Mouse (Mus musculus) liver, postnatal 0 days (tissue): ENCODE results near the gene Mlf2. TPM values are rescaled to one million over a fixed set of nuclear protein-coding genes. Genes with fewer than 3 reads are reported as not detected.

Experiments
- ATAC-seq: fragments of 200-750 bp; cut with Nextera tagmentation; 2 replicates; pipeline ENCODE4 v1.8.0; 2017; ENCODE audit warnings: mild to moderate bottlenecking, moderate library complexity
- DNase-seq: peaks from one replicate; pipeline ENCODE4 v3.0.0-alpha.2; 2016
- H3K27ac ChIP-seq: fragments of 300-500 bp; sonication (generic); 2 replicates; pipeline ENCODE4 v1.5.1; 2014; ENCODE audit warnings: antibody characterized with exemption, moderate library complexity, mild to moderate bottlenecking, low read depth
- H3K27me3 ChIP-seq: fragments of 300-500 bp; sonication (generic); 2 replicates; pipeline ENCODE4 v1.6.1; 2014; ENCODE audit warnings: low read length, control low read depth, mixed read lengths; ENCODE audit not compliant: insufficient read depth
- H3K36me3 ChIP-seq: fragments of 300-500 bp; sonication (generic); replicated peaks from 2 replicates; pipeline ENCODE4 v1.6.1; 2014; ENCODE audit warnings: mild to moderate bottlenecking, control low read depth, low read length, moderate library complexity, mixed read lengths; ENCODE audit not compliant: insufficient read depth
- H3K4me1 ChIP-seq: fragments of 300-500 bp; sonication (generic); 2 replicates; pipeline ENCODE4 v1.6.1; 2014; ENCODE audit warnings: antibody characterized with exemption, mild to moderate bottlenecking, control low read depth; ENCODE audit not compliant: insufficient read depth
- H3K4me2 ChIP-seq: fragments of 300-500 bp; sonication (generic); 2 replicates; pipeline ENCODE4 v1.6.1; 2014; ENCODE audit warnings: low read depth, mild to moderate bottlenecking, low read length, moderate library complexity, mixed read lengths
- H3K4me3 ChIP-seq: fragments of 300-500 bp; sonication (generic); 2 replicates; pipeline ENCODE4 v1.5.1; 2014; ENCODE audit warnings: low read depth, low read length
- H3K9ac ChIP-seq: fragments of 300-500 bp; sonication (generic); replicated peaks from 2 replicates; pipeline ENCODE4 v1.6.1; 2014; ENCODE audit warnings: mild to moderate bottlenecking, moderate library complexity
- H3K9me3 ChIP-seq: fragments of 300-500 bp; sonication (generic); 2 replicates; pipeline ENCODE4 v1.6.1; 2016; ENCODE audit warnings: mild to moderate bottlenecking, control low read depth, low read length, mixed read lengths
- CTCF ChIP-seq: sonication (generic); IDR thresholded peaks from 2 replicates; pipeline ENCODE4 v1.5.1; 2016; ENCODE audit warnings: antibody characterized with exemption, low read depth
- EP300 ChIP-seq: IDR thresholded peaks from 2 replicates; pipeline ENCODE4 v1.6.1; 2016; ENCODE audit warnings: antibody characterized with exemption, low read depth, mild to moderate bottlenecking
- WGBS: fragments of 180-500 bp; shearing (Covaris S2); extraction: QIAGEN DNeasy Blood & Tissue Kit; methylation state at CpG from one replicate; pipeline ENCODE4 v1.1.7; 2014; ENCODE audit not compliant: insufficient replicate concordance; 5-methylcytosine and 5-hydroxymethylcytosine counted together
- polyA plus RNA-seq: library from polyadenylated mRNA; unstranded; fragments of >200 nt; fragmentation: Nextera tagmentation; extraction: Ambion mirVana; gene quantifications from 2 replicates; pipeline ENCODE4 v1.2.1, GENCODE M21; 2015

Mlf2 gene
- polyA plus RNA-seq = 119 and 136 TPM in 2 replicates

DNA sequence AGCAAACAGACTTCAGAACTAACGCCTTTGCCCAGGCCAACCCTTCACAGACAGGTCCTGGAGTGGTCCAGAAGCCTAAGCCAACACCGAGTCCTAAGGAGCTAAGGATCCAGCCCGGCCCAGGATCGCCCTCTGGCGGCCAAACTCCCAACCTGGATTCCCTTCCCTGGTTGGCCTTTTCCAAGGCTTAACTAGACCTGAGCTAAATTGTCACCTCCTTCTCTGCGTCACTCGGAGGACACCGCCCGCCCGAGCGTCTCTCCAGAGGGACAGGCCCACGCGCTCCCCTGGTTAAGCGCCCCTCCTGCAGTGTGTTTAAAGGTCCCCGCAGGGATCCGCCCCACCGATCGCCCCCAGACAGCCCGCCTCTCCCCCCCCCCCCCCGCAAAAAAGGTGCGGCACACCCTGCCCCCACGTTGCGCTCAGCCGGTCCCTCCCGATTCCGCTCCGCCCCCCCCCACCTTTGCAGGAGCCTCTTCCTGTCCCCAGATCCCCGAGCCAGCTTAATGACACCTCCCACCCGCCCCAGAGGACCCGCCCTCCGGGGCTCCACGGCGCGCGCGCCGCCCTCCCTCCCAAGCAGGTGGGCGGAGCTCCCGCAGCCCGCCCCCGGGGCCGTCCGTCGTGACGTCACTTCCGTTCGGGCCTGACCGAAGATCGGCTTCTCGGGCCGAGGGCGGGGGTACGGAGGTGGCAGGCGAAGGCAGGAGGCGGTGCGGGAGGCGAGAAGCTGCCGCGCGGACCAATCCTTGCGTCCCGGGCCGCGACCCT is at the start of gene Mlf2:
Gene Mlf2, plus strand, starts transcription at position 633 of the 771 bp plus-strand sequence.
- ATAC-seq (peak; percentile 87), DNase-seq (peak; percentile 99)
- Histone ChIP-seq H3K27me3 (no peaks in the 10 kb centered on the region), H3K9me3 (no peaks in the 10 kb centered on the region), H3K27ac (peak within 1 kb of the TSS; percentile 95), H3K9ac (peak within 1 kb of the TSS; percentile 92), H3K36me3 (peaks cover 25% of the 10 kb centered on the region), H3K4me1 (peaks cover 22% of the 10 kb centered on the region), H3K4me2 (peak within 1 kb of the TSS; percentile 86), H3K4me3 (peak within 1 kb of the TSS; percentile 96)
- peak; percentile 99 for TF ChIP-seq CTCF
- peak; percentile 57; the same call in 1 of the 2 replicates for TF ChIP-seq EP300
- 1% methylated on average over 57 of the region's 64 CpGs for WGBS

DNA sequence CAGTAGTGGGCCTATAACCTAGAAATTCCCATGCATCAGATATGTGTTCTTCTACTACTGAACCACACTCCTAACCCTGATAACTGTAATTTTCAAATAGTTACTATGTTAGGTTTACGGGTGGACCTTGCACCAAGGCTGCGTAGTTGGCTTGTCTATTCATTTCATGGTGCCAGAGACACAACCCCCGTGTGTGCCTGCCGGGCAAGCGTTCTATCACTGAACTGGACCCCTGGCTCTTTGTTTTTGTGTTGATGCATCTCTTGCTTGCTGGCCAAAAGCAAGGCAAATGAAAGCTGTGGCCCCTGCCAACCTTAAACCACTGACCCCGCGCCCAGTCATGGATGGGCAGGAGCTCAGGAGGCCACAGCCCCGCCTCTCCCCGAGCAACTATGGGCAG is 49.4 kb upstream of the Mlf2 start:
- Histone ChIP-seq H3K4me2 (no peak overlapping the region), H3K9ac (no peak overlapping the region), H3K36me3 (no peaks in the 10 kb centered on the region), H3K27me3 (no peaks in the 10 kb centered on the region), H3K4me3 (no peak overlapping the region), H3K27ac (no peak overlapping the region), H3K4me1 (no peaks in the 10 kb centered on the region), H3K9me3 (no peaks in the 10 kb centered on the region)
- ATAC-seq = no peak
- WGBS = 84% methylated on average over 9 of the region's 9 CpGs
- TF ChIP-seq CTCF (no peak), EP300 (no peak)
- no peak for DNase-seq

DNA sequence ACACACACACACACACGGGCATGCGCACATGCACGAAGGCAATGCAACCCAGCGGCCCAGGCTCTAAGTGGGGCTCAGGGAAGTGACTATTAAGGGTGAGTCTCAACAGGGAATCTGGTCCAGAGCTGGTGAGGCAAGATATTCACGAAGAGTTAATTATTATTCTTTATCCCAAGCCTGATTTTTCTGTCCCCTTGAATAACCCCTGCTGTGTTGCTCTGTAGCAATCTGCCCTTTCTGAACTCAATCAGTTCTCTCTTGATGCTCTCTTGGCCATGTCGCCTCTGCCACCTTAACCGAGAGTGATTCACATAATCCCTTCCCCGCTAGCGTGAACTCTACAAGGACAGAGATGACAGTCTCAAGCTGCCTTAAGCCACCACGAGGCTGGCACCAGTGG is 47.8 kb upstream of the Mlf2 start:
- no peak overlapping the region for H3K9ac ChIP-seq
- no peaks in the 10 kb centered on the region for H3K9me3 ChIP-seq
- no peak for ATAC-seq
- H3K36me3 ChIP-seq = no peaks in the 10 kb centered on the region
- no peaks in the 10 kb centered on the region for H3K27me3 ChIP-seq
- no peak overlapping the region for H3K27ac ChIP-seq
- TF ChIP-seq EP300 (no peak), CTCF (no peak)
- no peaks in the 10 kb centered on the region for H3K4me1 ChIP-seq
- H3K4me2 ChIP-seq = no peak overlapping the region
- no peak for DNase-seq
- WGBS = 78% methylated on average over 10 of the region's 10 CpGs
- no peak overlapping the region for H3K4me3 ChIP-seq

DNA sequence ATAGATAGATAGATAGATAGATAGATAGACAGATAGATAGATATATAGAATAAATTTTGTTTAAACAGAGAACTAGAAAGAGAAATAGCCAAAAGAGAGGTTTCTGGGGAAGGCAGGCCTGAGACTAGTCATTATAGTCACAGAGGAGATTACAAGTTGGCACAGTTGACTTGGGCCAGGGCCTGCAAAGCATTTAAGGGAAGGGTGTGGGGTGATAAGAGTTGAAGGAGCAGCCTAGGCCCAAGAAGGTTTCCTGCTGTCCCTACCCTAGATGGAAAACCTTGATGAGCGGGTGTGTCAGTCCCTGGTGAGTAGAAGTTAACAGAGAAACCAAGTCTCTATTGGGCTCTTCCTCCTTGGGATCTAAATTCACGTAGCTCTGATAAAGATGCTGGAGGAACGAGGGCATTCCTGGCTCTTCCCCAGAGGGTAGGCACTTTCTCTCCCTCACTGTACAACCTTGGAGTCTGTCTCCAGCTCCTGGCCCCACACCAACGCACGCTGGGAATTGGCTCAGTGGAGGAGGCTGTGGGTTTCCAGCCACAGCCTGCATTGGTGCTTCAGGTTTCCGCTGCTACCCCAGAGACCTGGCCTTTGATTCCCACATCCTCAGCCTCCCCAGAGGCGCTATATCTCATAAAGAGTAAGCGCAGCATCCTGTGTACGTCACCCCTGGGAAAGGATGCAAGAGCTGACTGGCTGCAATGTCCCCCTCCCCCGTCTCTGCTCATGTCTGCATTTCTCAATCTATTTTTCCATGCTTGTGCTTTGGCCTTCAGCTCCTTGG is 46.3 kb upstream of the Mlf2 start:
- DNase-seq (no peak), ATAC-seq (no peak)
- no peaks in the 10 kb centered on the region for H3K9me3 ChIP-seq
- H3K4me1 ChIP-seq = no peaks in the 10 kb centered on the region
- no peaks in the 10 kb centered on the region for H3K36me3 ChIP-seq
- no peak overlapping the region for H3K4me2 ChIP-seq
- no peak overlapping the region for H3K27ac ChIP-seq
- TF ChIP-seq CTCF (no peak), EP300 (no peak)
- H3K9ac ChIP-seq = no peak overlapping the region
- H3K4me3 ChIP-seq = no peak overlapping the region
- no peaks in the 10 kb centered on the region for H3K27me3 ChIP-seq
- 58% methylated on average over 10 of the region's 10 CpGs for WGBS

DNA sequence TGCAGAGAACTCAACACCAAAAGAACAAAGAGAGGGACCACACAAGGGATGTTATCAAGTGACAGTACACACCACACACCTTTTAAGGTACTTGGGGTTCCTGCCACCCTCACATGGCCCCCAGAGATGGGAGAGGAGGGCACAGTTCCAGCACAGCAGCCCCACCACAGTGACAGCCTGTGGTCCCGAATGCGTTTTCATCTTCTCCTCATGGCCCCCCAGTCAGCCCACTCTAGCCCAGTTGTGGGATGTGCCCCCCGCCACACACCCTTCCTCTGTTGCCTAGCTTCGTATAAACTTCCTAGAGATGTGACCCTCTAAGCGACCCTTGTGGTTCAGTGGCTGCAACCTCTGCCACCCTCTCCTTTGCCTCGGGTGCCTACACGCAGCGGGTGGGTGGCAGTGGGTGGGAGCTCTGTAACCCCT is 45.2 kb upstream of the Mlf2 start:
- no peaks in the 10 kb centered on the region for H3K4me1 ChIP-seq
- no peak overlapping the region for H3K27ac ChIP-seq
- no peak overlapping the region for H3K4me2 ChIP-seq
- H3K9me3 ChIP-seq = no peaks in the 10 kb centered on the region
- no peak for ATAC-seq
- H3K9ac ChIP-seq = no peak overlapping the region
- WGBS = 78% methylated on average over 8 of the region's 8 CpGs
- no peak for DNase-seq
- H3K27me3 ChIP-seq = no peaks in the 10 kb centered on the region
- TF ChIP-seq CTCF (no peak), EP300 (no peak)
- no peaks in the 10 kb centered on the region for H3K36me3 ChIP-seq
- H3K4me3 ChIP-seq = no peak overlapping the region

DNA sequence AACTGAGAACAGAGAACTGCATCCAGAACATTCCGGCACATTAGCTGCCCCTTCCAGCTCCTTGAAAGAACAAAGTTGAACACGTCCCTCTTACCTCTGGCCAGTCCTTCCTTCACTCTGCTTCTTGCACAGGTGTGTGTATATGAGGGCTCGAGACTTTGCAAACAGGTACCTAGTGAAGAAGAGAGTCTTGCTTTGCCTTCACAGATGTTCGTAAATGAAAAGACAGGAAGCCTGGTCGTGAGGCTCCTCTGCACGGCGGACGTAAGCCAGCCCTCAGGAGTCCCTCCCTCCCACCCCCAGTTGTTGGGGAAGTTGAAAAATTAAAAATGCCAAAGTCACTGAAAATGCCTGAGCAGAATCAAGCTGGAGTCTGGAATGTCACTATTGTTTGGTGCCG is 43.2 kb upstream of the Mlf2 start, which contains the start of gene Cd4:
Gene Cd4, minus strand, starts transcription at position 236 of the 400 bp plus-strand sequence.
- no peaks in the 10 kb centered on the region for H3K27me3 ChIP-seq
- no peak within 1 kb of the TSS for H3K9ac ChIP-seq
- no peak for ATAC-seq
- no peak within 1 kb of the TSS for H3K27ac ChIP-seq
- no peak within 1 kb of the TSS for H3K4me3 ChIP-seq
- H3K4me2 ChIP-seq = no peak within 1 kb of the TSS
- WGBS = 58% methylated on average over 9 of the region's 9 CpGs
- H3K36me3 ChIP-seq = no peaks in the 10 kb centered on the region
- no peak for DNase-seq
- no peaks in the 10 kb centered on the region for H3K4me1 ChIP-seq
- H3K9me3 ChIP-seq = no peaks in the 10 kb centered on the region
- TF ChIP-seq CTCF (no peak), EP300 (no peak)
